Mouse (Mus musculus): Measurements from ENCODE around the gene Fam102b. TPM values are rescaled to one million over a fixed set of nuclear protein-coding genes. Genes with fewer than 3 reads are reported as not detected.

Gene Fam102b
- polyA plus RNA-seq, 1 experiment: 3.7 TPM

GRCm38 (mm10) chr3:108981946-108982345, 45.5 kb downstream of the Fam102b start:
- Histone ChIP-seq H3K79me2 (ENCODE audit: control insufficient read depth, insufficient read depth) (no peaks in the 10 kb centered on the region), H3K4me3 (no peak overlapping the region), H3K4me2 (ENCODE audit: low read depth) (no peak overlapping the region), H3ac (ENCODE audit: control insufficient read depth, insufficient read length) (no peak overlapping the region), H3K27me3 (ENCODE audit: control insufficient read depth, insufficient read depth, insufficient read length) (no peaks in the 10 kb centered on the region), H3K36me3 (ENCODE audit: control insufficient read depth, insufficient read depth) (peaks cover 7% of the 10 kb centered on the region)
- TF ChIP-seq POLR2A (IDR thresholded peaks at IDR 0.05; ENCODE audit: insufficient read length, low read depth) (no peak), MYOG (IDR thresholded peaks at IDR 0.05; ENCODE audit: control insufficient read depth in 1 of 3, insufficient read depth in 1 of 3, insufficient read length in 2 of 3, low read depth in 2 of 3) (no peak), CEBPB (IDR thresholded peaks at IDR 0.05; ENCODE audit: insufficient read depth, poor library complexity, severe bottlenecking) (no peak), REST (IDR thresholded peaks at IDR 0.05; ENCODE audit: insufficient read depth, insufficient read length) (no peak), USF1 (IDR thresholded peaks at IDR 0.05; ENCODE audit: low read depth) (no peak), MYOD1 (IDR thresholded peaks at IDR 0.05; ENCODE audit: control insufficient read depth in 1 of 3, insufficient read length in 2 of 3, low read depth in 2 of 3) (no peak), E2F4 (IDR thresholded peaks at IDR 0.05; ENCODE audit: insufficient read depth) (no peak), MAX (IDR thresholded peaks at IDR 0.05; ENCODE audit: low read depth) (no peak), POLR2AphosphoS2 (IDR thresholded peaks at IDR 0.05; ENCODE audit: insufficient read length, low read depth) (no peak), SRF (IDR thresholded peaks at IDR 0.05; ENCODE audit: control insufficient read depth, insufficient read length, low read depth) (no peak), TCF3 (IDR thresholded peaks at IDR 0.05; ENCODE audit: insufficient read length, low read depth) (no peak)

- Histone ChIP-seq H3ac (ENCODE audit: control insufficient read depth, insufficient read length) (no peak overlapping the region), H3K27me3 (ENCODE audit: control insufficient read depth, insufficient read depth, insufficient read length) (no peaks in the 10 kb centered on the region), H3K4me3 (no peak overlapping the region), H3K4me2 (ENCODE audit: low read depth) (no peak overlapping the region), H3K36me3 (ENCODE audit: control insufficient read depth, insufficient read depth) (peaks cover 7% of the 10 kb centered on the region), H3K79me2 (ENCODE audit: control insufficient read depth, insufficient read depth) (no peaks in the 10 kb centered on the region)
- TF ChIP-seq REST (IDR thresholded peaks at IDR 0.05; ENCODE audit: insufficient read depth, insufficient read length) (no peak), POLR2A (IDR thresholded peaks at IDR 0.05; ENCODE audit: insufficient read length, low read depth) (no peak), E2F4 (IDR thresholded peaks at IDR 0.05; ENCODE audit: insufficient read depth) (no peak), MYOG (IDR thresholded peaks at IDR 0.05; ENCODE audit: control insufficient read depth in 1 of 3, insufficient read depth in 1 of 3, insufficient read length in 2 of 3, low read depth in 2 of 3) (no peak), POLR2AphosphoS2 (IDR thresholded peaks at IDR 0.05; ENCODE audit: insufficient read length, low read depth) (no peak), SRF (IDR thresholded peaks at IDR 0.05; ENCODE audit: control insufficient read depth, insufficient read length, low read depth) (no peak), CEBPB (IDR thresholded peaks at IDR 0.05; ENCODE audit: insufficient read depth, poor library complexity, severe bottlenecking) (no peak), USF1 (IDR thresholded peaks at IDR 0.05; ENCODE audit: low read depth) (no peak), TCF12 (IDR thresholded peaks at IDR 0.05; ENCODE audit: insufficient read depth, poor library complexity, severe bottlenecking) (no peak), MYOD1 (IDR thresholded peaks at IDR 0.05; ENCODE audit: control insufficient read depth in 1 of 3, insufficient read length in 2 of 3, low read depth in 2 of 3) (no peak), TCF3 (IDR thresholded peaks at IDR 0.05; ENCODE audit: insufficient read length, low read depth) (no peak), MAX (IDR thresholded peaks at IDR 0.05; ENCODE audit: low read depth) (no peak)
Measured at GRCm38 (mm10) chr3:108977340-108978030, 49.9 kb downstream of the Fam102b start.

- H3ac ChIP-seq (ENCODE audit: control insufficient read depth, insufficient read length): no peak overlapping the region
- peaks cover 3% of the 10 kb centered on the region for H3K36me3 ChIP-seq (ENCODE audit: control insufficient read depth, insufficient read depth)
- no peak overlapping the region for H3K4me3 ChIP-seq
- no peaks in the 10 kb centered on the region for H3K27me3 ChIP-seq (ENCODE audit: control insufficient read depth, insufficient read depth, insufficient read length)
- H3K79me2 ChIP-seq (ENCODE audit: control insufficient read depth, insufficient read depth): no peaks in the 10 kb centered on the region
- H3K4me2 ChIP-seq (ENCODE audit: low read depth): no peak overlapping the region
- no peak for TF ChIP-seq SRF (IDR thresholded peaks at IDR 0.05; ENCODE audit: control insufficient read depth, insufficient read length, low read depth)
- no peak for TF ChIP-seq POLR2A (IDR thresholded peaks at IDR 0.05; ENCODE audit: insufficient read length, low read depth)
- no peak for TF ChIP-seq E2F4 (IDR thresholded peaks at IDR 0.05; ENCODE audit: insufficient read depth)
- no peak for TF ChIP-seq MYOG (IDR thresholded peaks at IDR 0.05; ENCODE audit: control insufficient read depth in 1 of 3, insufficient read depth in 1 of 3, insufficient read length in 2 of 3, low read depth in 2 of 3)
- no peak for TF ChIP-seq MYOD1 (IDR thresholded peaks at IDR 0.05; ENCODE audit: control insufficient read depth in 1 of 3, insufficient read length in 2 of 3, low read depth in 2 of 3)
- no peak for TF ChIP-seq TCF12 (IDR thresholded peaks at IDR 0.05; ENCODE audit: insufficient read depth, poor library complexity, severe bottlenecking)
- TF ChIP-seq MAX (IDR thresholded peaks at IDR 0.05; ENCODE audit: low read depth): no peak
- TF ChIP-seq USF1 (IDR thresholded peaks at IDR 0.05; ENCODE audit: low read depth): no peak
- no peak for TF ChIP-seq TCF3 (IDR thresholded peaks at IDR 0.05; ENCODE audit: insufficient read length, low read depth)
- no peak for TF ChIP-seq REST (IDR thresholded peaks at IDR 0.05; ENCODE audit: insufficient read depth, insufficient read length)
- no peak for TF ChIP-seq POLR2AphosphoS2 (IDR thresholded peaks at IDR 0.05; ENCODE audit: insufficient read length, low read depth)
- TF ChIP-seq CEBPB (IDR thresholded peaks at IDR 0.05; ENCODE audit: insufficient read depth, poor library complexity, severe bottlenecking): no peak
Measured at GRCm38 (mm10) chr3:108974920-108975485, 52.4 kb downstream of the Fam102b start.

- H3K4me2 ChIP-seq (ENCODE audit: low read depth): no peak overlapping the region
- no peaks in the 10 kb centered on the region for H3K27me3 ChIP-seq (ENCODE audit: control insufficient read depth, insufficient read depth, insufficient read length)
- H3K4me3 ChIP-seq: no peak overlapping the region
- TF ChIP-seq TCF12 (IDR thresholded peaks at IDR 0.05; ENCODE audit: insufficient read depth, poor library complexity, severe bottlenecking) (no peak), POLR2A (IDR thresholded peaks at IDR 0.05; ENCODE audit: insufficient read length, low read depth) (no peak), TCF3 (IDR thresholded peaks at IDR 0.05; ENCODE audit: insufficient read length, low read depth) (no peak), MYOG (IDR thresholded peaks at IDR 0.05; ENCODE audit: control insufficient read depth in 1 of 3, insufficient read depth in 1 of 3, insufficient read length in 2 of 3, low read depth in 2 of 3) (no peak), CEBPB (IDR thresholded peaks at IDR 0.05; ENCODE audit: insufficient read depth, poor library complexity, severe bottlenecking) (no peak), SRF (IDR thresholded peaks at IDR 0.05; ENCODE audit: control insufficient read depth, insufficient read length, low read depth) (no peak), MAX (IDR thresholded peaks at IDR 0.05; ENCODE audit: low read depth) (no peak), POLR2AphosphoS2 (IDR thresholded peaks at IDR 0.05; ENCODE audit: insufficient read length, low read depth) (no peak), E2F4 (IDR thresholded peaks at IDR 0.05; ENCODE audit: insufficient read depth) (no peak), REST (IDR thresholded peaks at IDR 0.05; ENCODE audit: insufficient read depth, insufficient read length) (no peak), MYOD1 (IDR thresholded peaks at IDR 0.05; ENCODE audit: control insufficient read depth in 1 of 3, insufficient read length in 2 of 3, low read depth in 2 of 3) (no peak), USF1 (IDR thresholded peaks at IDR 0.05; ENCODE audit: low read depth) (no peak)
- H3K79me2 ChIP-seq (ENCODE audit: control insufficient read depth, insufficient read depth): no peaks in the 10 kb centered on the region
- H3K36me3 ChIP-seq (ENCODE audit: control insufficient read depth, insufficient read depth): no peaks in the 10 kb centered on the region
- no peak overlapping the region for H3ac ChIP-seq (ENCODE audit: control insufficient read depth, insufficient read length)
Measured at GRCm38 (mm10) chr3:108973980-108974660, 53.3 kb downstream of the Fam102b start.

All from myocyte (in vitro differentiated cells).